Mouse (Mus musculus) CD8-positive naive resting alpha-beta T cell, adult 57 days (primary cell): ENCODE data around the gene Tyms. TPM values are rescaled to one million over a fixed set of nuclear protein-coding genes. Genes with fewer than 3 reads are reported as not detected.

Experiments
- total RNA-seq: library from RNA; stranded (reverse); gene quantifications from one replicate; pipeline ENCODE4 v1.2.4, GENCODE M21; 2023

The Tyms gene
- total RNA-seq = 7.1 TPM

GRCm38 (mm10) chr5:30072825-30073821 lies at the start of gene Tyms:
Gene Tyms, minus strand, starts transcription at chr5:30073617.

GRCm38 (mm10) chr5:30105668-30106300 lies 32.4 kb upstream of the Tyms start, which contains the start of gene 3110082J24Rik:
Gene 3110082J24Rik, minus strand, starts transcription at chr5:30106086.

GRCm38 (mm10) chr5:30104841-30105667 lies 31.6 kb upstream of the Tyms start, which contains the start of gene Garem2:
Gene Garem2, plus strand, starts transcription at chr5:30105161.

GRCm38 (mm10) chr5:30012726-30013503 lies 60.5 kb downstream of the Tyms start, which contains the start of gene Il6:
Gene Il6, plus strand, starts transcription at chr5:30013114.

Other genes with a start within 250 kb of the Tyms start
- gene Il6, start 60.5 kb downstream of the Tyms start, total RNA-seq = not detected
- not detected for gene Garem2, start 31.5 kb upstream of the Tyms start, total RNA-seq
- not detected for gene 3110082J24Rik, start 32.5 kb upstream of the Tyms start, total RNA-seq
- gene Hadha, start 81.5 kb upstream of the Tyms start, total RNA-seq = 105 TPM
- 97.6 TPM for gene Hadhb, start 81.6 kb upstream of the Tyms start, total RNA-seq
- not detected for gene Adgrf3, start 132.1 kb upstream of the Tyms start, total RNA-seq
- 27.3 TPM for gene Selenoi, start 159.0 kb upstream of the Tyms start, total RNA-seq
- gene Drc1, start 207.8 kb upstream of the Tyms start, total RNA-seq = 35.4 TPM